Mouse (Mus musculus): ENCODE results near the gene Utf1. TPM values are rescaled to one million over a fixed set of nuclear protein-coding genes. Genes with fewer than 3 reads are reported as not detected.
A peak's percentile ranks its signal among the peaks of the same experiment; 100 is the strongest.

Utf1 gene
- polyA plus RNA-seq, 1 experiment, result 244 TPM

- H3K9ac ChIP-seq (ENCODE audit: low read depth, poor library complexity, severe bottlenecking), result peak overlapping the region; percentile 25; the same call in 1 of the 2 replicates
- peaks cover 5% of the 10 kb centered on the region for H3K4me1 ChIP-seq (ENCODE audit: control insufficient read depth, insufficient read depth, low read length)
- no peaks in the 10 kb centered on the region for H3K27me3 ChIP-seq (ENCODE audit: control insufficient read depth, insufficient read depth, low read length, poor library complexity, severe bottlenecking)
- peak overlapping the region; percentile 77 for H3K27ac ChIP-seq (ENCODE audit: insufficient read depth, low read length)
- peak overlapping the region; percentile 19 for H3K4me3 ChIP-seq (ENCODE audit: low read depth, low read length)
- no peaks in the 10 kb centered on the region for H3K9me3 ChIP-seq (replicated peaks; ENCODE audit: control insufficient read depth, insufficient read depth, low read length, poor library complexity, severe bottlenecking)
- peaks cover 8% of the 10 kb centered on the region for H3K36me3 ChIP-seq (ENCODE audit: control insufficient read depth, insufficient read depth, low read length, poor library complexity, severe bottlenecking)
- peak; percentile 70 for TF ChIP-seq EP300 (IDR thresholded peaks at IDR 0.05; ENCODE audit: insufficient read depth, low read depth, low read length)
- TF ChIP-seq POLR2A (IDR thresholded peaks at IDR 0.05; ENCODE audit: insufficient read depth, low read length), result peak; percentile 29
- no peak for TF ChIP-seq CTCF (IDR thresholded peaks at IDR 0.05; ENCODE audit: low read depth, low read length)
Measured at GRCm38 (mm10) chr7:139940476-139941209, 2.9 kb upstream of the Utf1 start.

- H3K9ac ChIP-seq (ENCODE audit: low read depth, poor library complexity, severe bottlenecking), result peak overlapping the region; percentile 87
- H3K27me3 ChIP-seq (ENCODE audit: control insufficient read depth, insufficient read depth, low read length, poor library complexity, severe bottlenecking), result no peaks in the 10 kb centered on the region
- TF ChIP-seq CTCF (IDR thresholded peaks at IDR 0.05; ENCODE audit: low read depth, low read length), result no peak
- no peak for TF ChIP-seq EP300 (IDR thresholded peaks at IDR 0.05; ENCODE audit: insufficient read depth, low read depth, low read length)
- TF ChIP-seq POLR2A (IDR thresholded peaks at IDR 0.05; ENCODE audit: insufficient read depth, low read length), result no peak
- H3K27ac ChIP-seq (ENCODE audit: insufficient read depth, low read length), result peak overlapping the region; percentile 90
- H3K4me1 ChIP-seq (ENCODE audit: control insufficient read depth, insufficient read depth, low read length), result peaks cover 5% of the 10 kb centered on the region
- peak overlapping the region; percentile 82 for H3K4me3 ChIP-seq (ENCODE audit: low read depth, low read length)
- H3K36me3 ChIP-seq (ENCODE audit: control insufficient read depth, insufficient read depth, low read length, poor library complexity, severe bottlenecking), result peaks cover 14% of the 10 kb centered on the region
- H3K9me3 ChIP-seq (replicated peaks; ENCODE audit: control insufficient read depth, insufficient read depth, low read length, poor library complexity, severe bottlenecking), result no peaks in the 10 kb centered on the region
Measured at GRCm38 (mm10) chr7:139944291-139945240, 977 bp downstream of the Utf1 start.

- TF ChIP-seq CTCF (IDR thresholded peaks at IDR 0.05; ENCODE audit: low read depth, low read length) (no peak), EP300 (IDR thresholded peaks at IDR 0.05; ENCODE audit: insufficient read depth, low read depth, low read length) (peak; percentile 99), POLR2A (IDR thresholded peaks at IDR 0.05; ENCODE audit: insufficient read depth, low read length) (no peak)
- H3K4me3 ChIP-seq (ENCODE audit: low read depth, low read length), result peak overlapping the region; percentile 82
- H3K27me3 ChIP-seq (ENCODE audit: control insufficient read depth, insufficient read depth, low read length, poor library complexity, severe bottlenecking), result no peaks in the 10 kb centered on the region
- no peaks in the 10 kb centered on the region for H3K9me3 ChIP-seq (replicated peaks; ENCODE audit: control insufficient read depth, insufficient read depth, low read length, poor library complexity, severe bottlenecking)
- H3K36me3 ChIP-seq (ENCODE audit: control insufficient read depth, insufficient read depth, low read length, poor library complexity, severe bottlenecking), result peaks cover 14% of the 10 kb centered on the region
- peaks cover 5% of the 10 kb centered on the region for H3K4me1 ChIP-seq (ENCODE audit: control insufficient read depth, insufficient read depth, low read length)
- peak overlapping the region; percentile 87 for H3K9ac ChIP-seq (ENCODE audit: low read depth, poor library complexity, severe bottlenecking)
- H3K27ac ChIP-seq (ENCODE audit: insufficient read depth, low read length), result peak overlapping the region; percentile 98
Measured at GRCm38 (mm10) chr7:139945516-139945915, 1.9 kb downstream of the Utf1 start.

- Histone ChIP-seq H3K9ac (ENCODE audit: low read depth, poor library complexity, severe bottlenecking) (peak overlapping the region; percentile 77), H3K4me1 (ENCODE audit: control insufficient read depth, insufficient read depth, low read length) (peaks cover 5% of the 10 kb centered on the region), H3K9me3 (replicated peaks; ENCODE audit: control insufficient read depth, insufficient read depth, low read length, poor library complexity, severe bottlenecking) (no peaks in the 10 kb centered on the region), H3K36me3 (ENCODE audit: control insufficient read depth, insufficient read depth, low read length, poor library complexity, severe bottlenecking) (peaks cover 14% of the 10 kb centered on the region), H3K27me3 (ENCODE audit: control insufficient read depth, insufficient read depth, low read length, poor library complexity, severe bottlenecking) (no peaks in the 10 kb centered on the region), H3K4me3 (ENCODE audit: low read depth, low read length) (peak overlapping the region; percentile 77), H3K27ac (ENCODE audit: insufficient read depth, low read length) (peak overlapping the region; percentile 98)
- peak; percentile 8 for TF ChIP-seq POLR2A (IDR thresholded peaks at IDR 0.05; ENCODE audit: insufficient read depth, low read length)
- peak; percentile 75; the same call in 1 of the 2 replicates for TF ChIP-seq EP300 (IDR thresholded peaks at IDR 0.05; ENCODE audit: insufficient read depth, low read depth, low read length)
- no peak for TF ChIP-seq CTCF (IDR thresholded peaks at IDR 0.05; ENCODE audit: low read depth, low read length)
Measured at GRCm38 (mm10) chr7:139946032-139946431, 2.4 kb downstream of the Utf1 start.

- H3K27ac ChIP-seq (ENCODE audit: insufficient read depth, low read length), result peak overlapping the region; percentile 89
- H3K9ac ChIP-seq (ENCODE audit: low read depth, poor library complexity, severe bottlenecking), result peak overlapping the region; percentile 81
- TF ChIP-seq POLR2A (IDR thresholded peaks at IDR 0.05; ENCODE audit: insufficient read depth, low read length), result no peak
- peak; percentile 20 for TF ChIP-seq CTCF (IDR thresholded peaks at IDR 0.05; ENCODE audit: low read depth, low read length)
- TF ChIP-seq EP300 (IDR thresholded peaks at IDR 0.05; ENCODE audit: insufficient read depth, low read depth, low read length), result peak; percentile 96; the same call in 1 of the 2 replicates
- peaks cover 10% of the 10 kb centered on the region for H3K36me3 ChIP-seq (ENCODE audit: control insufficient read depth, insufficient read depth, low read length, poor library complexity, severe bottlenecking)
- H3K27me3 ChIP-seq (ENCODE audit: control insufficient read depth, insufficient read depth, low read length, poor library complexity, severe bottlenecking), result no peaks in the 10 kb centered on the region
- peaks cover 5% of the 10 kb centered on the region for H3K4me1 ChIP-seq (ENCODE audit: control insufficient read depth, insufficient read depth, low read length)
- H3K4me3 ChIP-seq (ENCODE audit: low read depth, low read length), result peak overlapping the region; percentile 71
- no peaks in the 10 kb centered on the region for H3K9me3 ChIP-seq (replicated peaks; ENCODE audit: control insufficient read depth, insufficient read depth, low read length, poor library complexity, severe bottlenecking)
Measured at GRCm38 (mm10) chr7:139949893-139950282, 6.3 kb downstream of the Utf1 start.
